Mouse (Mus musculus) lung, postnatal 0 days (tissue): ENCODE measurements around the gene Gm20708.

Source experiments
- CTCF ChIP-seq: IDR thresholded peaks from 2 replicates; pipeline ENCODE4 v1.5.1; 2016; ENCODE audit warnings: antibody characterized with exemption, mild to moderate bottlenecking
- EP300 ChIP-seq: IDR thresholded peaks from 2 replicates; pipeline ENCODE4 v1.6.1; 2016; ENCODE audit warnings: antibody characterized with exemption, mild to moderate bottlenecking, control low read depth

GRCm38 (mm10) chr11:117794035-117794551, 15.4 kb upstream of the Gm20708 start:
- TF ChIP-seq CTCF (no peak), EP300 (no peak)
